Mouse (Mus musculus) urinary bladder, adult 2 months (tissue): ENCODE results near the gene Senp1. TPM values are rescaled to one million over a fixed set of nuclear protein-coding genes. Genes with fewer than 3 reads are reported as not detected.

Experiments
- DNase-seq: peaks from one replicate; pipeline ENCODE4 v3.0.0; 2022; ENCODE audit warnings: low spot score
- polyA plus RNA-seq: library from polyadenylated mRNA; depleted of rRNA; stranded (reverse); fragments of >200 nt; gene quantifications from 2 replicates; pipeline ENCODE4 v1.2.3, GENCODE M21; 2012

The Senp1 gene
- polyA plus RNA-seq, 1 experiment = 18.4 TPM

DNA sequence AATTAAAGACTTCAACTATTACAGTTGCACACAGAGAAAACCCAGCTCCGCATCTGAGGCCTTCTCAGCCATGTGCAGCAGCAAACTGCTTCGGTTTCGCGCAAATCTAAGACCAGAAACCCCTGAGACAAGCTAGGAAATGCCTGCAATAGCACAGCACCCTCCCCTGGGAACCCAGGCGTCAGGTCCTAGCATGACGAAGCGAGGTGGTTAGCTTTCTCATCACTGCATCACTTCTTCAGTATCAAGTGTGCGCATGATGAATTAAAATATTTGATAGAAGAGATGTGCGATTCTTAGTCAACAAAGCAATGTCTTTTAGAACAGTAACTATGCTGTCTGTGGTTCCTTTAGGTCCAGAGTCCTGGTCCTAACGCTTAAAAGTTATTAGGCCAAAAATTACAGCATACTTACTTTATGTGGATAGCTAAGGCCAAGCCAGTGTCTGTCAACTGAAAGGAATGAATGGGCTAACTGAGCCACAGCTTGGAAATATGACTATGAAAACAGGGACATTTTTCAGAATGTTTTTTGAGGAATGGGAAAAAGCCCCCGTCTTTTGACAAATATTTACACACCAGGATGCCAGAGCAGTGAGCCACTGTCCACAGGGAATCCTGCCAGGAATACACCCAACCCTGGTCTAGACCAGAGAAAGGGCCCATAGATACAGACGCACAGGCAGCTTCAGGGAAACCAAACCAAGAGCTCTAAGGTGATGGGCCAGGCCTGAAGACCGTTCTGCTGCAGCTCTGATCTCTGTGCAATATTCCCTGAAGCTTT is 44.4 kb downstream of the Senp1 start:
- DNase-seq = no peak

- no peak for DNase-seq
Measured at GRCm38 (mm10) chr15:98044387-98044786, 49.2 kb downstream of the Senp1 start.

GRCm38 (mm10) chr15:98043967-98044366 is 49.6 kb downstream of the Senp1 start:
- no peak for DNase-seq

DNA sequence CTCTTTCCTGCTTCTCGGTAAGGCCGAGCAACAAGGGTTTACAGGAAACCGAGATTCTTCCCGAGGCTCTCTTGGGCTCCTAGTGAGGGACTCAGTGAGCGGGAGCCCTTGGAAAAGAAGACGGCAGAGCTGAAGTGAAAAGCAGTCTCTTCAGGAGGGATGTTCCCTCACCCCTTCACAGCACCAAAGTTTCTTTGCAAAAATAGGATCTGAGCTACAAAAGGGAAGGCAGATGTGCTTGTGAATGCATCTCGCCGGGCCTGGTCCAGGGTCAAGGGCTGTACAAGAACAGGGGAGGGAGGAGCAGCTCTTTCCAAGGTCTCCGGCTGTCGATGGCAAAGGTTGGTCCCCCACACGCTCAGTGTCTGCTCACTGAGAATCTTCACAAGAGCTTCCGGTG is 51.0 kb downstream of the Senp1 start:
- no peak for DNase-seq

DNA sequence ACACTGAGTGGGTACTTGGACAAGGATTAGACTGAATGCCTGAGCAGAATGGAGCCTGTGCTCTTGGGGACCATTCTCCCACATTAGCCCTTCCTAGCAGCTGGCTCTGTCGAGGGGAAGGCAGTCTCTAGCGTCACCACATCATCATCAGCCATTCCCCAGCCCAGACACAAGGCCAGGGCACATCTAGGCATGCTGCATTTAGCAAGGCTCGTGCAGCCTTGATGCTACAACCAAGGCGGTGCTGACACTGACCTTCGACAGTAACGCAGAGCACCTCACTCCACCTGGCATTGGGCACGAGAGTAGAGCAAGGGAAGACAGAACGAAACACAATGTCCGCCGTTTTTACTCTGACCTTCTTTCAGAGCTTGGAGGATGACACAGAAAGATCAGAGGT is 53.9 kb downstream of the Senp1 start:
- no peak for DNase-seq

DNA sequence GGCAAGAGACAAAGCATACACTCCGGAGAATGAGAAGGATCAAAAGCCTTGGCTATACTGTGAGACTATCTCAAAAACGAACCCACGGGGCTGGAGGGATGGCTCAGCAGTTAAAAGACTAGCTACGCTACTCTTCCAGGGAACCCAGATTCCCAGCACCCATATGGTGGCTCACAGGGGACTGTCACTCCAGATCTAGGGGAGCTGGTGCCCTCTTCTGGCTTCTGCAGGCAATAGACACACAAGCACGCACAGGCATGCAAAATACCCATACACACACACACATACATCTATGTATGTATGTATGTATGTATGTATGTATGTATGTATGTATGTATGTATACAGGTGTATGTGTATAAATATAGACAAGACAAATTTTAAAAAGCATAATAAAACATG is 57.0 kb downstream of the Senp1 start:
- DNase-seq = no peak

DNA sequence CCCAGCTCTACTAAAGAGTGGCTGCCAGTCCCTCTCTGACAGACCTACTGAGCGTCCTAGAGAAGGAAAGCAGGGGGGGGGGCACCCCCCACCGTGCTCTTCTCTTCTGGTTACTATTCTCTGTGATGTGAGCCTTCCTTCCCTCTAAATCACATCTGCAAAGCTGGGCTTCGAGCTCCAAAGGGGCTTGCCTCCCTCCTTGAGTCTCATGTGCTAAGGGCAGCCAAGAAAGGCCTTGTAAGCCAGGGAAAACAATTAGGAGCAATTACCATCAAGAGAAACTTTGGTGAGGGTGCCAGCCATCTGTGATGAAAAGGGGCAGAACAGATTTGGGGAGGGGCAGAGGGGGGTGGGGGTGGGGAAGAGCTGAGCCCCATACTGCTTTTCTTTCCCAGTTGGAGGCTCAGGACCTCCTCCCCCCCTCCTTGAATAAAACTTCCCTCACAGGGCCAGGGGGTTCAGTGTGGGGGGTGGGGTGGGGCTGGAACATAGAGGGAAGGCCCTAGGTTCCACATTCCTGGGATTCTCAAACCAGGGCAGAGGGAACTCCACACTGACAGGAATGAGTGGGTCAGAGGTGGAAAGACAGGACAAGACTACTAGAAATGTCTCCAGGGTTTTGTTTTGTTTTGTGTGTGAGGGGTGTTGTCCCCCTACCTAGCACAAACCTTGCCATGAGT is 58.3 kb downstream of the Senp1 start:
- DNase-seq = no peak

- DNase-seq = no peak
Measured at GRCm38 (mm10) chr15:98033233-98033748, 60.3 kb downstream of the Senp1 start.

DNA sequence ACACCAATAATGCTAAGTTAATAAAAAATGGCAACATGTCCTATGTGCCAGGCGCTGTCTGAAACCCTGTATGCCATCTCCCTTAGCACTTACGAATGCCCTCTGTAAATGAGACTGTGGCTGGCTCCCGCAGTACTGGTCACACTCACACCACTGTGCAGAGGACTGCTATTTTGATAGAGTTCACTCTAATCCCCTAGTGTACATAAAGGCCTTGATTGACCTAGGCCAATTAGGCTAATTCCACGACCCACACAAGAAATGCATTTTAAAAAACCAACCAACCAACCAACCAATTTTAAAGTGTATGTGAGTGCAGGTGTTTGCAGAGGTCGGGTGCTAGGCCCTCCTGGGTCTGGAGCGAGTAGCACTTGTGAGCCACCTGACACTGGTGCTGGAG is 63.7 kb downstream of the Senp1 start:
- no peak for DNase-seq

GRCm38 (mm10) chr15:98026967-98027904 is 66.3 kb downstream of the Senp1 start:
- DNase-seq = no peak

DNA sequence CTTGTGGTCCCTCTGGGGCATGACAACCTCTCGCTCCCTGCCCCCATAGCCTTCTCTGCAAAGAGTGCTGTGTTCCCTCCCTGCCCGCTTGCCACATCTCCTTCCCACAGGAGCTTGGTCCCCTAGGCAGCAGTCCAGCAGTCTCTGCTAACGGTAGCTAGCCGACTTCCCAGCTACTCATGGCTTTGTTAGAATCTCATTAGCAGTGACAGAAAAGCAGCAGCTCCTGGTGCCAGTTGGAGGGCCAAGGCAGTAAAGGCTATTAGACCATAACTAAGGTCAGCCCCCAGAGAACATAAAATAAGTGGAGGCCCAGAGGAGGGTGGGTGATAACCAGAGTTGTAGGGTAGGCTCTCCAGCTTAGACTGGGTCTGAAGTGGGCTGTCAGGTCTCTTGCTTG is 67.9 kb downstream of the Senp1 start:
- no peak for DNase-seq

GRCm38 (mm10) chr15:98023137-98023536 is 70.4 kb downstream of the Senp1 start:
- no peak for DNase-seq

DNA sequence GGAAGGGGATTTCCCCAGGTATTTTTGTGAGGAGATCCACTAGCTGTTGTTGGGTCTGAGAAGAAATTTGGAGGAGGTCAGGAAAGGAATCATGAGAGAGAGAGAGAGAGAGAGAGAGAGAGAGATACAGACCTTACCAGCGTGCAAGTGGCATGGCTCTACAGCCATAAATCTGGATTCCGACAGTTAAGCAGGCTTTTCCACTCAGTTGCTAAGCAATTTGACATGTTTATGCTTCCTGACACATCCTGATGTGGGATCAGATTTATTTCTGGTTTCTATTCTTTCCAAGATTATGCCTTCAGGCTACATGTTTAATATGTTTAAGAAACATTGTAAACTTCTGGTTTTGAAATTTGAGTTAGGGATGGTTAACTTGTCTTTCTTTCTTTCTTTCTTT is 71.7 kb downstream of the Senp1 start:
- no peak for DNase-seq

DNA sequence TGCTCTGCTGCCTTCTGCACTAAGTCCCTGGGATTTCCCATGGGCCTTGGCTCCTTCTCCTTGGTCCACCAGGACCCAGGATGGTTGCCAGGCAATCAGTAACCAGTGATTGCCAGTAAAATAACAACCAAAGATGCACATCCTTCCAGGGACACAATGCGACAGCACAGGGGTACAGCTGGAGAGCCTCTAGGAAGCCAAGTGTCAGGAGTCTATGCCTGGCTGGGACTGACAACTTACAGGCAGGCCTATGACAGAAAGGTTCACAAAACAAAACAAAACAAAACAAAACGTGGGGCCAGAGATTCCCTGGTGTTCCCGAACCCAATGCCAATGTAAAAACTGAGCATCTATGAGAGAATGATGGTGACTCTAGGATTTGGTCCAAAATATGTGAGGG is 74.5 kb downstream of the Senp1 start:
- DNase-seq = no peak

- no peak for DNase-seq
Measured at GRCm38 (mm10) chr15:98017925-98018324, 75.6 kb downstream of the Senp1 start.

- no peak for DNase-seq
Measured at GRCm38 (mm10) chr15:98012810-98013209, 80.7 kb downstream of the Senp1 start.

DNA sequence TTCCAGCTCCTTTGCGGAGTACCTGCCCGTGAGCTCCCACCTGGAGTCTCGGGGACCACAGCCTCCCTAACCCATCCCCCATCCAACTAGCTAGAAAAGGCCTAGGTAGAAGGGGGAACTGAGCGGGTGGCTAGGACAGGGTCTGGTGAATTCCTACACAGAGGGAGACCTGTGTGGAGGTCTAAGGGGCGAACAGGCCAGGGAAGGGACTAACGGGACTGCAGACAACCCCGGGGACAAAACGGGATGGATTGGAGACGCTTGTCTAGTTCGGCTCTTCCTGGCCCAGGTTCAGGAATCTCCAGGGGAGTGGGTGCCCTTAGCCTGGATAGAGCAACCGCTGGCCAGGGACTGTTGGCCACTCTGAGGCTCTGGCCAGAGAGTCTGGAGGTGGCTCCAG is 88.4 kb downstream of the Senp1 start:
- no peak for DNase-seq

DNA sequence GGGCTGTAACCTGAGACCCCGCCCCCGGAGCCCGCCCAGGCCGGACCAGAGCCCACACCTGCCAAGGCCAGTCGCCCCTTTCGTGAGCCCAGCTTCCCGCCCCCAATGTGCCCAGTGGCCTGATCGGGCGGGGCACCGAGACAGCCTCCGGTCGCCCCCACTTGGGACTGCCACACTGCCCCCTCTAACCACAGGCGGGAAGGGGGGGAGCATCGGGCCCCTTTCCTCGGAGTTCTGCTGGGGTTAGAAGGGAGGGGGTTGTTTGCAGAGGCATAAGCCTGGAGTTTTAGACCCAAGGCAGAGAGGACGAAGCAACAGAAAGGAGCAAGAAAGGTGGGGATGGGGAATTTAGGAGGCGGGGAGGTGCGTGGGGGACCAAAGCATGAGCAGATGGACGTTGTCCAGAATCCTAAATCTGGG is 88.8 kb downstream of the Senp1 start:
- no peak for DNase-seq

GRCm38 (mm10) chr15:98003822-98004739 is 89.5 kb downstream of the Senp1 start, which contains the start of gene Col2a1:
Col2a1 (minus strand) TSS chr15:98004695.
- DNase-seq = no peak

- DNase-seq = no peak
Measured at GRCm38 (mm10) chr15:98002991-98003821, 90.3 kb downstream of the Senp1 start.
